ENCODE assay signal across 21 mouse cellular contexts in genomic region chr4:74271180-74271579, GRCm38 (mm10). TPM values are rescaled to one million over a fixed set of nuclear protein-coding genes. Genes with fewer than 3 reads are reported as not detected.
DNase-seq lines count a peak whose midpoint lies in the region; ATAC-seq lines count a peak whose summit lies in the region.
"Had no signal": no experiment of that assay in that cellular context is flagged by ENCODE, and none has a peak within 500 bp of the region (broad histone marks: within the 10 kb centered on the region; RNA-seq: fewer than 3 reads in every experiment).

No protein-coding gene starts in this region.

- intact Hi-C loops in heart, postnatal 10 days (cut with DNase I): no loop called here

- DNase-seq in heart, adult 11 months: peak; percentile 76
- no peak for DNase-seq in heart, postnatal 10 days
- DNase-seq in retina, postnatal 1 day: no peak
- no peak for DNase-seq in adrenal gland, postnatal 36 days
- DNase-seq: adrenal gland, adult 2 months; adrenal gland, postnatal 10 days; adrenal gland, postnatal 25 days; B cell, adult 2 months; cerebellum, adult 11 months; cerebellum, adult 18-20 months; cerebellum, adult 8-10 months; cerebellum, adult 9-11 months; cerebellum, postnatal 14 days; cerebellum, postnatal 36 days; embryo, embryonic 11 days had no signal

- ATAC-seq in megakaryocyte, adult 5-6 weeks (ENCODE audit: poor library complexity, severe bottlenecking): peak; percentile 59
- ATAC-seq: activated CD4-positive, CD25-positive, alpha-beta regulatory T cell, adult 4 months; CD4-positive, CD25-positive, alpha-beta regulatory T cell, adult 4 months; forebrain, embryonic 14.5 days; forebrain, embryonic 16.5 days; Patski had no signal

RNA-seq across cellular contexts. Expression of gene Kdm4c, which starts 28.9 kb away (rescaled TPM):
- 10 to 100 TPM; 14.3 to 16.9 TPM for total RNA-seq in heart, postnatal 10 days (2021)
- 20.4 and 21.3 TPM in 2 replicates for total RNA-seq in megakaryocyte, adult 5-6 weeks (2015)
- 28.0 and 29.7 TPM in 2 replicates for total RNA-seq in megakaryocyte, adult 5-6 weeks (2017)
- 10 to 100 TPM; 21.6 to 22.1 TPM for total RNA-seq in adrenal gland, postnatal 36 days (2021)
